Mouse (Mus musculus) E14TG2a.4 (cell line): Measurements from ENCODE around the gene Ccdc59.

Experiments used
- CTCF ChIP-seq: conservative IDR thresholded peaks from 2 replicates; pipeline ENCODE4 v1.5.1; 2014; ENCODE audit warnings: low read length
- NANOG ChIP-seq: IDR thresholded peaks from 2 replicates; pipeline ENCODE4 v1.6.1; 2014; ENCODE audit warnings: borderline replicate concordance, low read length, mixed read lengths
- POU5F1 ChIP-seq: IDR thresholded peaks from 2 replicates; pipeline ENCODE4 v1.6.1; 2014; ENCODE audit warnings: low read length, borderline replicate concordance

- TF ChIP-seq CTCF = peak; percentile 34
- no peak for TF ChIP-seq POU5F1
- no peak for TF ChIP-seq NANOG
Observed at GRCm38 (mm10) chr10:105867312-105867711, 26.4 kb downstream of the Ccdc59 start.
